Mouse (Mus musculus): ENCODE results near the gene Skor1.

DNA sequence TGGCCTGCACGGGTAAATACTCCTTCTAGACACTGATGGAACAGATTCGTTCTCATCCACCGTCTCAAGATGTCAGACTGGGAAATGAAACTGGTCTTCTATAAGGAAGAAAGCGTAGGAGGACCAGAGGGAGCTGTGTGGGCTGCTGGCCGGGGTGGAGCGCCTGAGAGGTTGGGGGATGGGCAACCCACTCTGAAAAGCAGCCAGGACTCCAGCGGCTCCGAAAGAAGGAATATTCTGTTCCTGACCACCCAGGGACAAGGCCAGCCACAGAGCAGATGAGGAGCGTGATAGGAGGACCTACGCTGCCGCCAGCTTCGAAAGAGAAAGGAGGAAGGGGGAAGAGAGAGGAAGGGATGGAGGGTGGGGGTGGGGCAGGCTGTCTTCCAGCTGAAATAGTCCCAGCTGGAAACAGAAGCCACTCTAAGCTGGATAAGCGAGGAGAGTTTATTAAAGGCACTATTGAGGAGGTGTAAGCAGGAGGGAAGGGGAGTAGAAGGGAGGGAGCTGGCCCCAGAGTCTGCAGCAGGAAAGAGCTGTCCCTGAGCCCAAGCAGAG, 56.7 kb downstream of the Skor1 start:
- no peak for TF ChIP-seq CTCF (IDR thresholded peaks at IDR 0.05; ENCODE audit: control insufficient read depth, insufficient read depth, insufficient replicate concordance, low read depth, low read length)
- no peak for TF ChIP-seq POLR2A (IDR thresholded peaks at IDR 0.05; ENCODE audit: control insufficient read depth, low read depth, low read length)
